Mouse (Mus musculus): ENCODE results near the gene Itga8.
A peak's percentile ranks its signal among the peaks of the same experiment; 100 is the strongest.

Gene Itga8

DNA sequence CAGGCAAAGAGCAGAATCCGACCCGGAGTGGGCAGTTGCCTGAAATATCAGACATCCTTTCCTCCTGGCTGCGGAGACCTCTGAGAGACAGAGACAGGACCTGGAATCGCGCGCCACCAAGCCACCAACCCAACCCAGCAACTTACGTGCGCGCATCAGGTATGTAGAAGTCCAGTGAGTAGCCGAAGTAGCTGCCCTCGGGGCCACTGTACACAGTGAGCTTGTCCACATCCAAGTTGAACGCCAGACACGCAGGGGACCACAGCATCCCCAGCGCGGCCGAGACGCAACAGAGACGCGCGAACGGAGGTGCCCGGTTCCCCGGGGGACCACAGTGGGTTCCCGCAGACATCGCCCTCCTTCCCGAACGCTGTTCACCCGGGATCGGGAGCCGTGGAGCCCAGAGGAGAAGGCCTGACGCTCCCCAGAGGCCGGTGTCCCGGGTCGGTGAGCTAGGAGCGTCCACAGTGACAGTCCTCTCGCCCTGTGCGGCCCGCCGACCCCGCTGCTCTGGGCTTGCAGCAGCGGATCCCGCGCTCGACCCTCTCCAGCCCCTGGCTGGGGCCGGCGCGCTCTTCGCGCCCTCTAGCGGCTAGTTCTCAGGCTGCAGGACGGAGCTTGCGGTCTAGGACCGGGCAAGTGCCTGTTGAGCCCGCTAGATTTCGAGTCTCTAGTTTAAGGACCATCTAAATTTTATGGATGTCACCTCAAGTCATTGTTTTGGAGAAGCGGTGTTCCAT, at the start of gene Itga8:
Gene Itga8 (minus strand): TSS at position 492 of the 740 bp plus-strand sequence.
- peak; percentile 81 for DNase-seq (ENCODE audit: low read depth, low spot score)

DNA sequence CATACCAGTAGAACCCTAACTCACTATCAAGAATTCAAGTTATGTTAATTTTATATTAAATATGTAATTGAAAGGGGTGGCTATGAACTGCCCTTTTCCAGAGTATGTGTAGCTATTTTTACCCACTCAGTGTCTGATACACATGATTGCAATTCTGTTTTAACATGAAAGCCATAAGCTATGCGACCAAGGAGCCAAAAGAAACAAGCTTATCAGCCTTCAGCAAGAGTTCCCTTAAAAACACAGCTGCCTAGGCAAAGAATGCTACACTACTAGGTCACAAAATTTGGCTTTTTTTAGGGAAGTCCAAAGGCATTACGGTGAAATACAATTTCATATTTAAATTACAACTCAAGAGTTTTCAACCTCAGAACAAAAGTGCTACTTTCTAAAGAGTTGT, 47.2 kb upstream of the Itga8 start:
- no peak for DNase-seq (ENCODE audit: low read depth, low spot score)

DNA sequence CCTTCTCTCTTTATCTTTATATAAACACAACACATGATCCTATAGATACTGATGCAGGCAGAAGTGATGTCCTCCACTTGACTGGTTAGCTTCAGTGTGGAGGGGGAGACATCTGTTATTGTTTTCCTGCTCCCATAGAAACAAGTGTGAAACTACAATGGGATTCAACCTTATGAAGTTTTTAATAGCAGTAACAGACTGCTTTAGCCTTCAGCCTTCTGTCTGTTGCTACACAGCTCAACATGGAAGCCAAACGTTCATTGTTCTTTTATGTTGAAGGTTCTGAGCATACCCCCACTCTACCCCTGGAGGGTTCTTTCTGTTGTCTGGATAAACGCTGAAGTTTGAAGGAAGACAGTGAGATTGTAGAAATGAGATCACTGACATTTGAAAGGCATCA, 30.2 kb upstream of the Itga8 start:
- DNase-seq (ENCODE audit: low read depth, low spot score) = no peak

- no peak for DNase-seq (ENCODE audit: low read depth, low spot score)
Observed at GRCm38 (mm10) chr2:12329620-12330019, 27.9 kb upstream of the Itga8 start.

- no peak for DNase-seq (ENCODE audit: low read depth, low spot score)
Observed at GRCm38 (mm10) chr2:12329068-12329407, 27.3 kb upstream of the Itga8 start.

GRCm38 (mm10) chr2:12328355-12329067, 26.8 kb upstream of the Itga8 start:
- no peak for DNase-seq (ENCODE audit: low read depth, low spot score)

DNA sequence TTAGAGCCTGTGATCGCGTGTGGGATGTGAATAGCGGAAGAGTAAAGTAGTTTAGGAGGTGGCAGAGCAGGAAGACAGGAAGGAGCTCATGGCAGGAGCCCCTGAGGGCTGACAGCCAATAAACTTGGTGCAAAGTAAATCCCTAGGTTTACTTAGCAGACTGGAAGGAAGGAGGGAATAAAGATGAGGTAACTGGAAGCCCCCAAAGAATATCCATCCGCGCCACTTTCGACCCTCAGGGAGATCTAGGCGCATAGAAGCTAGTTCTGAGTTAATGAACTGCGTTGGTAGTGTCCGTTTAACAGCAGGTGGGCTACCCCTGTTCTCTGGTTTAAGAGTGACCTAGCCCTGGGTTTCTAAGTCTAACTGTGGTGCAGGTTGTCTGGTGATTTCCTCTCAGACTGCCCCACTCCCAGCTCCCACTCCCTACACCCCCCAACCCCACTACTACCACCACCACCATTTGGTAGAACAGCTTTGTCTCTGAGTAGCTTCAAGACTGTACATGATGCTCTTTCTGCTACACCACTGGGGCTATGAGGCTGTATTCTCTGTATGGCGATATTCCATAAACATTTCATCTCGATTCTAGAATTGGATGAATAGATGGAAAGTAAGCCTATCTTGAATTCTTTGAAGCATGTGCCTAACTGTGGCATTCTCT, 26.1 kb upstream of the Itga8 start:
- no peak for DNase-seq (ENCODE audit: low read depth, low spot score)

GRCm38 (mm10) chr2:12327216-12327615, 25.5 kb upstream of the Itga8 start:
- DNase-seq (ENCODE audit: low read depth, low spot score) = peak; percentile 46

- no peak for DNase-seq (ENCODE audit: low read depth, low spot score)
Observed at GRCm38 (mm10) chr2:12325868-12326267, 24.1 kb upstream of the Itga8 start.

DNA sequence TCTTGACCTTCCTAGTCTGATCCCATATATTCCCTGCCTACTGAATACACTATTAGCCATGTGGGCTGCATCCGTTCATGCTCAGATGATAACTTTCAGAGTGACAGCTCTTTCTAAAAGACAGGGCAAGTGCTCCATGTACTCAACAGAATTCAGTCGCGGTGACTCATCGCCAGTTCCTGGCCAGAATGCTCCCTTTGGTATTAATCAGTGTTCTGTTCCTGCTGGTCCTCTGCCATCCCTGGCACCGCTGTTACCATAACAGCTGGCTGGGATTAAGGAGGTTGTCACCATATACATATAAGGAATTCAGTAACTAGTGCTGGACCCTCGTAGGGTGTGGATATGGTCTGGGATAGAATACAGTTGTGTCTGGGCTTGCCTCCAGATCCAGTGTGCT, 23.7 kb upstream of the Itga8 start:
- DNase-seq (ENCODE audit: low read depth, low spot score) = no peak

- no peak for DNase-seq (ENCODE audit: low read depth, low spot score)
Observed at GRCm38 (mm10) chr2:12320914-12321313, 19.2 kb upstream of the Itga8 start.

DNA sequence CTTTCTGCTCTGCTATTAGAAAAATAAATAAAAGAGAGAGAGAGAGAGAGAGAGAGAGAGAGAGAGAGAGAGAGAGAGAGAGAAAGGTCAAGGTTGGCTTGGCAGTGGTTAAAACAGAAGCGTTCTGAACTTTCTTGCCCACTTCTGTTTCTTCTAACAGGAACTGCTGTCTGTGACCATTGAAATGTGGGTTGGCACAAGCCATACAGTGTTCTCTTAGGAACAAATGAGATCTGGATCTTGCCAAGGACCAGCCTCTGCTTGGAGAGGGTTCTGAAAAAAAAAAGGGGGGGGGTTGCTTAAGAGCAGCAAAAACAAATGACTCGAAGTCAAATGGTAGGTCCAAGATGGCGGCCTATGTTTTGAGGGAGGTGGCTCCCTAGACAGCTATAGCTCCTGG, 17.0 kb upstream of the Itga8 start:
- DNase-seq (ENCODE audit: low read depth, low spot score) = no peak

- no peak for DNase-seq (ENCODE audit: low read depth, low spot score)
Observed at GRCm38 (mm10) chr2:12318036-12318435, 16.3 kb upstream of the Itga8 start.

DNA sequence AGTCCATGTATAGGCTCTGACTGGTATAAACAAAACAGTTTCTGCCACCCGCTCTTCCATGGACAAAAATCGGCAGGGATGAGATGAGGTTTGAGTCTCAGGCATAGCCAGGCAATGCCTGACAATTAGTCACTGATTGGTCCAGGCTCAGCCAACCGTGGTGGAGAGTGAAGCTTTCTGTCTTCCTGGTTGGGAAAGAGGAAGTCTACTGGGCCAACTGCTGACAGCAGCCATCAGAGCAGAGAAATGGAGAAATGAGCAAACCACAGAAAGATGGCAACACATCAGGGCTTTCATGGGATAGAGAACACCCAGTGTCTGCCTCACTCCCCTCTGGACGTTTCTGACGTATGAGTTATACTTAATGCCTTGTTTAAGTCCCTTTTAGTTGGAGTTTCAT, 15.6 kb upstream of the Itga8 start:
- DNase-seq (ENCODE audit: low read depth, low spot score) = no peak

GRCm38 (mm10) chr2:12316361-12316760, 14.6 kb upstream of the Itga8 start:
- DNase-seq (ENCODE audit: low read depth, low spot score) = no peak

DNA sequence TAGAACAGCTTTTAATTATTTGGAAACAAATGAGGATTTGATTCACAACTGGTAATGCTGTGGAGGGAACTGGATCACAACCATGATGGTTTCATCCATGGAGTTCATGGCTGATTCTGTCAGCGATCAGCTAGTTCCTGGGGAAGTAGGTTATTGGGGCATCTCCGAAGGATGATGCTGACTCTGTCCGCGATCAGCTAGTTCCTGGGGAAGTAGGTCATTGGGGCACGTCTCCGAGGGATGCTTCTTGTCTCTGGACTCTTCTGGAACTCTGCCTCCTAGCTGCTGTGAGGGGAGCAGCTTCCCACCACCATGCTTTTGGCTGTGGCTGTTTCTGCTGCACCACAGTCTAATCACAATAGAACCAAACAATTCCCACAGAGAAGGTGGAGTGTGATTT, 12.3 kb upstream of the Itga8 start:
- DNase-seq (ENCODE audit: low read depth, low spot score) = no peak

- DNase-seq (ENCODE audit: low read depth, low spot score) = no peak
Observed at GRCm38 (mm10) chr2:12308466-12308865, 6.7 kb upstream of the Itga8 start.

DNA sequence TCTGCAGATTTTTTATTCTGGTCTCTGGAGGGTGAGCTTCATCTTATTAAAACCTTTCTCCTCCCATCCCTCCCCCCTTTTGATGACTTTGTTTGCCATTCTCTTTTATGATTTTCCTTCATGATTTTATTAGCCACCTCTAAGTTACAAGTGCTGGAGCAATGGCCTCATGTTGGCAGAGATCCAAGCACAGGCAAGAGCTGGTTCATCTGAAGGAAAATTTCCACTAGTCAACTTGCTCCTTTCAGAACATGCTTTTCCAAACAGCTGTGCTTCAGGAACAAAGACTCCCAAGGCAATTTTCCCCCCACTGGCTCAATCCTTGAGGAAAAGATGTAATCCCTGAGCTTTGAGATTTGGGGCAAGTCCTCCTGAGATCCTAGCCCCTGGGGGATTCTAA, 5.6 kb upstream of the Itga8 start:
- DNase-seq (ENCODE audit: low read depth, low spot score) = no peak

- DNase-seq (ENCODE audit: low read depth, low spot score) = no peak
Observed at GRCm38 (mm10) chr2:12305064-12305650, 3.4 kb upstream of the Itga8 start.

GRCm38 (mm10) chr2:12300449-12301228, 1.1 kb downstream of the Itga8 start:
- DNase-seq (ENCODE audit: low read depth, low spot score) = no peak

- DNase-seq (ENCODE audit: low read depth, low spot score) = no peak
Observed at GRCm38 (mm10) chr2:12297287-12297686, 4.4 kb downstream of the Itga8 start.

- DNase-seq (ENCODE audit: low read depth, low spot score) = no peak
Observed at GRCm38 (mm10) chr2:12295150-12295549, 6.6 kb downstream of the Itga8 start.

Measured in embryo, embryonic 11.5 days (tissue).